21 mouse cellular contexts compared by ENCODE assay signal in genomic region chr4:105961686-105962360, GRCm38 (mm10).
A peak's percentile ranks its signal among the peaks of the same experiment; 100 is the strongest.
DNase-seq lines count a peak whose midpoint lies in the region; ATAC-seq lines count a peak whose summit lies in the region.
"Had no signal": no experiment of that assay in that cellular context is flagged by ENCODE, and none has a peak within 500 bp of the region (broad histone marks: within the 10 kb centered on the region; RNA-seq: fewer than 3 reads in every experiment).

No protein-coding gene starts in this region.

- WGBS in embryonic facial prominence, embryonic 10.5 days = 46% methylated on average over 8 of the region's 8 CpGs
- 33% methylated on average over 8 of the region's 8 CpGs for WGBS in limb, embryonic 12.5 days
- 70% methylated on average over 8 of the region's 8 CpGs for WGBS in midbrain, embryonic 13.5 days

- H3K9me3 ChIP-seq in embryonic facial prominence, embryonic 10.5 days = no peaks in the 10 kb centered on the region
- no peaks in the 10 kb centered on the region for H3K9me3 ChIP-seq in limb, embryonic 12.5 days
- no peaks in the 10 kb centered on the region for H3K9me3 ChIP-seq in midbrain, embryonic 13.5 days
- H3K9me3 ChIP-seq: liver, embryonic 15.5 days had no signal

- H3K27ac ChIP-seq in embryonic facial prominence, embryonic 10.5 days (replicated peaks) = peak overlapping the region; percentile 72; the same call in 1 of the 2 replicates
- H3K27ac ChIP-seq in limb, embryonic 12.5 days = peak overlapping the region; percentile 26; the same call in 1 of the 2 replicates
- H3K27ac ChIP-seq in midbrain, embryonic 13.5 days = no peak overlapping the region
- H3K27ac ChIP-seq: hindbrain, embryonic 14.5 days; liver, embryonic 15.5 days had no signal

- H3K36me3 ChIP-seq in embryonic facial prominence, embryonic 10.5 days (replicated peaks) = no peaks in the 10 kb centered on the region
- no peaks in the 10 kb centered on the region for H3K36me3 ChIP-seq in limb, embryonic 12.5 days
- H3K36me3 ChIP-seq in midbrain, embryonic 13.5 days = no peaks in the 10 kb centered on the region
- H3K36me3 ChIP-seq: liver, embryonic 15.5 days had no signal

- ATAC-seq in limb, embryonic 12.5 days (ENCODE audit: insufficient number of reproducible peaks, insufficient read depth, low FRiP score, low TSS enrichment, low read depth) = no peak
- no peak for ATAC-seq in midbrain, embryonic 13.5 days
- ATAC-seq: midbrain, embryonic 16.5 days had no signal

- H3K4me2 ChIP-seq in limb, embryonic 12.5 days = no peak overlapping the region
- no peak overlapping the region for H3K4me2 ChIP-seq in midbrain, embryonic 13.5 days (replicated peaks)
- H3K4me2 ChIP-seq: hindbrain, embryonic 14.5 days; liver, embryonic 15.5 days had no signal

- H3K4me3 ChIP-seq in embryonic facial prominence, embryonic 10.5 days = no peak overlapping the region
- no peak overlapping the region for H3K4me3 ChIP-seq in limb, embryonic 12.5 days (replicated peaks)
- H3K4me3 ChIP-seq in midbrain, embryonic 13.5 days (replicated peaks) = no peak overlapping the region
- H3K4me3 ChIP-seq: liver, embryonic 15.5 days; myocyte had no signal

- H3K27me3 ChIP-seq in embryonic facial prominence, embryonic 10.5 days (replicated peaks; ENCODE audit: low read depth, poor library complexity, severe bottlenecking) = no peaks in the 10 kb centered on the region
- no peaks in the 10 kb centered on the region for H3K27me3 ChIP-seq in limb, embryonic 12.5 days
- H3K27me3 ChIP-seq in midbrain, embryonic 13.5 days = no peaks in the 10 kb centered on the region
- H3K27me3 ChIP-seq: liver, embryonic 15.5 days had no signal

- H3K4me1 ChIP-seq in embryonic facial prominence, embryonic 10.5 days = peaks cover 40% of the 10 kb centered on the region
- peaks cover 40% of the 10 kb centered on the region for H3K4me1 ChIP-seq in limb, embryonic 12.5 days (replicated peaks)
- no peaks in the 10 kb centered on the region for H3K4me1 ChIP-seq in midbrain, embryonic 13.5 days (replicated peaks)
- H3K4me1 ChIP-seq: liver, embryonic 15.5 days had no signal

- DNase-seq in testis, postnatal 14 days (ENCODE audit: low spot score) = peak; percentile 44
- no peak for DNase-seq in testis, postnatal 10 days (ENCODE audit: low spot score)
- DNase-seq in embryonic facial prominence, embryonic 10.5 days (ENCODE audit: low spot score) = peak; percentile 33
- DNase-seq in spleen, postnatal 4 days (ENCODE audit: low spot score in 2 of 2) = no peak
- DNase-seq in cerebellum, adult 11 months = no peak
- DNase-seq: adrenal gland, adult 2 months; cerebellum, adult 11-12 months; cerebellum, postnatal 14 days; gastrocnemius, postnatal 36 days; kidney, adult 9 months; kidney, postnatal 14 days; liver; lung, postnatal 4 days; right cerebral cortex, postnatal 4 days; thymus, postnatal 14 days had no signal

- H3K9ac ChIP-seq in limb, embryonic 12.5 days (replicated peaks) = no peak overlapping the region
- no peak overlapping the region for H3K9ac ChIP-seq in midbrain, embryonic 13.5 days (replicated peaks)
- H3K9ac ChIP-seq: hindbrain, embryonic 14.5 days; liver, embryonic 15.5 days had no signal

Comparison
In these comparisons a context has a peak if more than half of its experiments do, and no peak if none do; other contexts are left out.
1. DNase-seq: peak in testis, postnatal 14 days (single experiment) and embryonic facial prominence, embryonic 10.5 days (single experiment); none in testis, postnatal 10 days (single experiment), spleen, postnatal 4 days (0 of 2) and cerebellum, adult 11 months (single experiment).